Mouse (Mus musculus) large intestine, adult 2 months (tissue): ENCODE measurements around the gene Dcaf8. TPM values are rescaled to one million over a fixed set of nuclear protein-coding genes. Genes with fewer than 3 reads are reported as not detected.

Experiments
- polyA plus RNA-seq: library from polyadenylated mRNA; depleted of rRNA; stranded (reverse); fragments of >200 nt; gene quantifications from 2 replicates; pipeline ENCODE4 v1.2.3, GENCODE M21; 2012; rRNA removed

The Dcaf8 gene
- polyA plus RNA-seq, 1 experiment: 25.3 TPM

Other genes starting within 250 kb of the Dcaf8 start
- 2.8 and 2.9 TPM in 2 replicates for gene Slamf6, start 230.6 kb upstream of the Dcaf8 start, polyA plus RNA-seq
- 1.5 and 1.6 TPM in 2 replicates for gene Vangl2, start 119.6 kb upstream of the Dcaf8 start, polyA plus RNA-seq
- 0.07 TPM in 1 of 2 replicates, not detected in the other for gene Nhlh1, start 90.5 kb upstream of the Dcaf8 start, polyA plus RNA-seq
- 66.6 and 76.3 TPM in 2 replicates for gene Copa, start 65.6 kb upstream of the Dcaf8 start, polyA plus RNA-seq
- gene Ncstn, start 65.3 kb upstream of the Dcaf8 start, polyA plus RNA-seq: 108 and 149 TPM in 2 replicates
- 81.2 and 108 TPM in 2 replicates for gene Pex19, start 21.3 kb upstream of the Dcaf8 start, polyA plus RNA-seq
- 29.7 and 34.1 TPM in 2 replicates for gene Pea15a, start 58.7 kb downstream of the Dcaf8 start, polyA plus RNA-seq
- gene Casq1, start 71.8 kb downstream of the Dcaf8 start, polyA plus RNA-seq: 1.2 TPM in 2 replicates
- gene Atp1a4, start 110.3 kb downstream of the Dcaf8 start, polyA plus RNA-seq: 0.05 and 0.10 TPM in 2 replicates
- gene Igsf8, start 113.6 kb downstream of the Dcaf8 start, polyA plus RNA-seq: 51.8 and 64.4 TPM in 2 replicates
- gene Atp1a2, start 150.0 kb downstream of the Dcaf8 start, polyA plus RNA-seq: 6.4 and 9.1 TPM in 2 replicates
- gene Kcnj9, start 181.2 kb downstream of the Dcaf8 start, polyA plus RNA-seq: 0.11 and 0.18 TPM in 2 replicates
- 0.86 and 1.5 TPM in 2 replicates for gene Kcnj10, start 193.1 kb downstream of the Dcaf8 start, polyA plus RNA-seq
- gene Pigm, start 228.5 kb downstream of the Dcaf8 start, polyA plus RNA-seq: 3.4 and 5.4 TPM in 2 replicates